Comparison of ENCODE assay signal across 9 mouse cellular contexts in genomic region chr5:147657882-147658855, GRCm38 (mm10).
DNase-seq lines count a peak whose midpoint lies in the region; ATAC-seq and TF ChIP-seq lines count a peak whose summit lies in the region.
"Had no signal": no experiment of that assay in that cellular context is flagged by ENCODE, and none has a peak within 500 bp of the region (broad histone marks: within the 10 kb centered on the region; RNA-seq: fewer than 3 reads in every experiment).

No protein-coding gene starts in this region.

- WGBS in liver, postnatal 0 days (ENCODE audit: insufficient replicate concordance), result 24% methylated on average over 17 of the region's 17 CpGs
- WGBS in hindbrain, embryonic 10.5 days, result 66% methylated on average over 17 of the region's 17 CpGs

- H3K27me3 ChIP-seq in G1E (ENCODE audit: insufficient read depth, low read length), result no peaks in the 10 kb centered on the region
- H3K27me3 ChIP-seq in liver, postnatal 0 days (ENCODE audit: insufficient read depth, low read length), result no peaks in the 10 kb centered on the region
- no peaks in the 10 kb centered on the region for H3K27me3 ChIP-seq in hindbrain, embryonic 10.5 days (ENCODE audit: insufficient read depth, poor library complexity, severe bottlenecking)
- H3K27me3 ChIP-seq: hindbrain, embryonic 15.5 days had no signal

- H3K36me3 ChIP-seq in G1E (replicated peaks), result no peaks in the 10 kb centered on the region
- H3K36me3 ChIP-seq in liver, postnatal 0 days (replicated peaks; ENCODE audit: insufficient read depth, low read length), result no peaks in the 10 kb centered on the region
- no peaks in the 10 kb centered on the region for H3K36me3 ChIP-seq in hindbrain, embryonic 10.5 days
- H3K36me3 ChIP-seq: hindbrain, embryonic 15.5 days had no signal

- TF ChIP-seq EP300 in liver, postnatal 0 days (IDR thresholded peaks at IDR 0.05; ENCODE audit: low read depth), result peak; percentile 59

- peak; percentile 97 for ATAC-seq in G1E (ENCODE audit: extremely low read depth, insufficient number of reproducible peaks, low FRiP score, poor library complexity, severe bottlenecking)
- peak; percentile 76 for ATAC-seq in liver, postnatal 0 days

- no peak for TF ChIP-seq POLR2A in brain, embryonic 14.5 days (IDR thresholded peaks at IDR 0.05; ENCODE audit: borderline replicate concordance, extremely low read depth, insufficient read depth, insufficient read length, poor library complexity, severe bottlenecking)

- no peaks in the 10 kb centered on the region for H3K9me3 ChIP-seq in G1E (replicated peaks)
- H3K9me3 ChIP-seq in liver, postnatal 0 days (ENCODE audit: low read length), result peaks cover 3% of the 10 kb centered on the region
- peaks cover 4% of the 10 kb centered on the region; the same call in 1 of the 2 replicates for H3K9me3 ChIP-seq in hindbrain, embryonic 10.5 days
- H3K9me3 ChIP-seq: hindbrain, embryonic 15.5 days had no signal

- H3K4me1 ChIP-seq in G1E (ENCODE audit: insufficient read depth, low read depth, low read length), result peaks cover 51% of the 10 kb centered on the region
- no peaks in the 10 kb centered on the region for H3K4me1 ChIP-seq in liver, postnatal 0 days (ENCODE audit: insufficient read depth)
- H3K4me1 ChIP-seq in hindbrain, embryonic 10.5 days (replicated peaks), result peaks cover 11% of the 10 kb centered on the region
- H3K4me1 ChIP-seq: hindbrain, embryonic 15.5 days had no signal

- no peak overlapping the region for H3K9ac ChIP-seq in liver, postnatal 0 days (replicated peaks)
- H3K9ac ChIP-seq: hindbrain, embryonic 15.5 days had no signal

- TF ChIP-seq CTCF in G1E (IDR thresholded peaks at IDR 0.05; ENCODE audit: low read depth, low read length), result no peak
- TF ChIP-seq CTCF in brain, embryonic 14.5 days (IDR thresholded peaks at IDR 0.05; ENCODE audit: borderline replicate concordance, extremely low read depth, insufficient read depth, insufficient read length), result no peak
- no peak for TF ChIP-seq CTCF in liver, postnatal 0 days (IDR thresholded peaks at IDR 0.05; ENCODE audit: low read depth)

- H3K4me2 ChIP-seq in liver, postnatal 0 days (ENCODE audit: low read depth, low read length), result no peak overlapping the region
- H3K4me2 ChIP-seq: hindbrain, embryonic 15.5 days had no signal

- peak overlapping the region; percentile 42; the same call in 1 of the 2 replicates for H3K4me3 ChIP-seq in G1E (ENCODE audit: low read depth, low read length)
- H3K4me3 ChIP-seq in liver, postnatal 0 days (ENCODE audit: low read depth, low read length), result no peak overlapping the region
- H3K4me3 ChIP-seq in hindbrain, embryonic 10.5 days, result no peak overlapping the region
- H3K4me3 ChIP-seq: hindbrain, embryonic 15.5 days had no signal

- H3K27ac ChIP-seq in liver, postnatal 0 days (ENCODE audit: low read depth), result no peak overlapping the region
- H3K27ac ChIP-seq in hindbrain, embryonic 10.5 days, result no peak overlapping the region
- H3K27ac ChIP-seq: hindbrain, embryonic 15.5 days had no signal

- peak; percentile 89 for DNase-seq in G1E (ENCODE audit: low spot score)
- peak; percentile 44 for DNase-seq in brain, embryonic 14.5 days (ENCODE audit: low read depth)
- peak; percentile 53 for DNase-seq in heart, postnatal 4 days
- DNase-seq in liver, postnatal 0 days, result peak; percentile 26
- no peak for DNase-seq in retina, postnatal 1 day
- DNase-seq in cerebellum, adult 18-20 months, result no peak
- DNase-seq in ovary, postnatal 36 days (ENCODE audit: low spot score), result no peak
- no peak for DNase-seq in hindbrain, embryonic 10.5 days (ENCODE audit: low spot score)

Comparison
In these comparisons a context has a peak if more than half of its experiments do, and no peak if none do; other contexts are left out.
1. DNase-seq: peak in G1E (single experiment), brain, embryonic 14.5 days (single experiment), heart, postnatal 4 days (single experiment) and liver, postnatal 0 days (single experiment); none in retina, postnatal 1 day (single experiment), cerebellum, adult 18-20 months (0 of 2), ovary, postnatal 36 days (single experiment) and hindbrain, embryonic 10.5 days (single experiment).